Mouse (Mus musculus): Measurements from ENCODE around the gene Gprin3.

GRCm38 (mm10) chr6:59456116-59456515 lies 30.0 kb upstream of the Gprin3 start:
- no peak for TF ChIP-seq EP300 (IDR thresholded peaks at IDR 0.05; ENCODE audit: low read depth)
- no peak for TF ChIP-seq CTCF (IDR thresholded peaks at IDR 0.05; ENCODE audit: low read depth)
